Mouse (Mus musculus) kidney, postnatal 25 days (tissue): Measurements from ENCODE around the gene Dnttip1.
A peak's percentile ranks its signal among the peaks of the same experiment; 100 is the strongest.

ENCODE experiments used
- DNase-seq, 2 experiments: peaks; one replicate each; pipeline ENCODE4 v3.0.0; 2021; ENCODE audit warnings: mixed read lengths in 2 of 2

Gene Dnttip1

GRCm38 (mm10) chr2:164806614-164807013, 60.8 kb downstream of the Dnttip1 start:
- DNase-seq: peak in 1 of 2 experiments; percentile 68

- DNase-seq: no peak
These were observed 67.8 kb downstream of the Dnttip1 start for GRCm38 (mm10) chr2:164813557-164813956.

- no peak for DNase-seq
These were observed 69.6 kb downstream of the Dnttip1 start for GRCm38 (mm10) chr2:164815348-164815747.

- DNase-seq: no peak
These were observed 70.0 kb downstream of the Dnttip1 start for GRCm38 (mm10) chr2:164815821-164816220.

- no peak for DNase-seq
These were observed 71.4 kb downstream of the Dnttip1 start for GRCm38 (mm10) chr2:164817206-164817605.

- no peak for DNase-seq
These were observed 71.9 kb downstream of the Dnttip1 start for GRCm38 (mm10) chr2:164817703-164818102.
